Mouse (Mus musculus): ENCODE results near the gene Vmn1r158. TPM values are rescaled to one million over a fixed set of nuclear protein-coding genes. Genes with fewer than 3 reads are reported as not detected.
"Not testable (repeated sequence)": the region's sequence is repeated elsewhere in the genome, so short reads cannot be mapped to it uniquely, and the experiment has no call there.

The Vmn1r158 gene
- polyA plus RNA-seq (2012), result not detected in 2 replicates

DNA sequence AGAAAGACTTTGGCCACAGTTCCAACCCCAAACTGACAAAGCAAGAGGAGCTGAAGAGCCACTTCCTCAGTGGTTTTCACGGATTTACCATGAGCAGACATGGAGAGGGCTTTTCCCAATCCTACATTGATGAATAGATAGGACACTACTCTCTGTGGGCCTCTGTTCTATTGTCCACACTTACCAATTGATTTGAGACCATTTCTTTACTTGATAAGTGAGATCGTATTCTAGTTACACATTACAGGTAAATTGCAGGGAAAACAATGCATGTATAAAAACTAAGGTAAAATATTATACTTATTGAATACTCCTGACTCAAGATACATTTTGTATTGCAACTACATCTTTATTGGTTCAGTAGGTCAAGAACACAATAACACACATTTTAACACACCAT lies at the start of gene Vmn1r158:
TSS of gene Vmn1r158 (minus strand) at position 101 of the 400 bp plus-strand sequence.
- H3K27me3 ChIP-seq (ENCODE audit: control insufficient read depth); H3K9me3 ChIP-seq (ENCODE audit: control insufficient read depth, low read length); H3K4me1 ChIP-seq (ENCODE audit: control insufficient read depth); H3K36me3 ChIP-seq (ENCODE audit: control insufficient read depth); H3K4me3 ChIP-seq (replicated peaks): not testable (repeated sequence)

GRCm38 (mm10) chr7:22775981-22776380 lies 14.6 kb downstream of the Vmn1r158 start:
- H3K27me3 ChIP-seq (ENCODE audit: control insufficient read depth); H3K4me3 ChIP-seq (replicated peaks); H3K36me3 ChIP-seq (ENCODE audit: control insufficient read depth); H3K4me1 ChIP-seq (ENCODE audit: control insufficient read depth); H3K9me3 ChIP-seq (ENCODE audit: control insufficient read depth, low read length): not testable (repeated sequence)

DNA sequence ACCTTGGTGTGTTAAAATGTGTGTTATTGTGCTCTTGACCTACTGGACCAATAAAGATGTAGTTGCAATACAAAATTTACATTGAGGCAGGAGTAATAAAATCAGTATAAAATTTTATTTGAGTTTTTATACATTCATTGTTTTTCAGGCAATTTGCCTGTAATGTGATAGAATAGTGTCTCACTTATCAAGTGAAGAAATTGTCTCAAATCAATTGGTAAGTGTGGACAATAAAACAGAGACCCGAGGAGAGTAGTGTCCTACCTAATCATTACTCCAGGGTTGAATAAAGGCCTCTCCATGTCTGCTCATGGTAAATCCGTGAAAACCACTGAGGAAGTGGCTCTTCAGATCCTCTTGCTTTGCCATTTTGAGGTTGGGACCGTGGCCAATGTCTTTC lies 29.2 kb downstream of the Vmn1r158 start, which contains the start of gene Vmn1r157:
TSS of gene Vmn1r157 (plus strand) at position 301 of the 400 bp plus-strand sequence.
- not testable (repeated sequence) for H3K4me3 ChIP-seq (replicated peaks); H3K4me1 ChIP-seq (ENCODE audit: control insufficient read depth); H3K36me3 ChIP-seq (ENCODE audit: control insufficient read depth); H3K27me3 ChIP-seq (ENCODE audit: control insufficient read depth); H3K9me3 ChIP-seq (ENCODE audit: control insufficient read depth, low read length)

Other genes with a start within 250 kb of the Vmn1r158 start
- not detected in 2 replicates for gene Gm4201, start 225.4 kb downstream of the Vmn1r158 start, polyA plus RNA-seq (2012)
- gene Gm4565, start 202.7 kb downstream of the Vmn1r158 start, polyA plus RNA-seq (2012), result not detected in 2 replicates
- gene Vmn1r155, start 132.8 kb downstream of the Vmn1r158 start, polyA plus RNA-seq (2012), result not detected in 2 replicates
- gene Gm8693, start 98.5 kb downstream of the Vmn1r158 start, polyA plus RNA-seq (2012), result not detected in 2 replicates
- not detected in 2 replicates for gene Gm4567, start 71.1 kb downstream of the Vmn1r158 start, polyA plus RNA-seq (2012)
- not detected in 2 replicates for gene Vmn1r157, start 29.1 kb downstream of the Vmn1r158 start, polyA plus RNA-seq (2012)
- not detected in 2 replicates for gene Vmn1r159, start 52.8 kb upstream of the Vmn1r158 start, polyA plus RNA-seq (2012)
- gene Vmn1r160, start 80.4 kb upstream of the Vmn1r158 start, polyA plus RNA-seq (2012), result not detected in 2 replicates
- not detected in 2 replicates for gene Gm4214, start 193.9 kb upstream of the Vmn1r158 start, polyA plus RNA-seq (2012)
- gene Gm4216, start 229.1 kb upstream of the Vmn1r158 start, polyA plus RNA-seq (2012), result not detected in 2 replicates

Measured in erythroblast, embryonic 14.5 days (primary cell).